Mouse (Mus musculus) intestine, postnatal 0 days (tissue): Measurements from ENCODE around the gene Ptrhd1. TPM values are rescaled to one million over a fixed set of nuclear protein-coding genes. Genes with fewer than 3 reads are reported as not detected.

ENCODE experiments used
- ATAC-seq: fragments of 200-750 bp; cut with Nextera tagmentation; 2 replicates; pipeline ENCODE4 v1.8.0; 2017; ENCODE audit warnings: mild to moderate bottlenecking, moderate TSS enrichment, moderate library complexity
- H3K27ac ChIP-seq: fragments of 300-500 bp; sonication (generic); 2 replicates; pipeline ENCODE4 v1.5.1; 2014; ENCODE audit warnings: mild to moderate bottlenecking, low read depth, low read length, moderate library complexity
- H3K27me3 ChIP-seq: fragments of 300-500 bp; sonication (generic); replicated peaks from 2 replicates; pipeline ENCODE4 v1.6.1; 2014; ENCODE audit warnings: low read length, mixed read lengths; ENCODE audit not compliant: control insufficient read depth, insufficient read depth
- H3K36me3 ChIP-seq: fragments of 300-500 bp; sonication (generic); 2 replicates; pipeline ENCODE4 v1.6.1; 2014; ENCODE audit warnings: mild to moderate bottlenecking, moderate library complexity; ENCODE audit not compliant: control insufficient read depth, insufficient read depth
- H3K4me1 ChIP-seq: fragments of 300-500 bp; sonication (generic); replicated peaks from 2 replicates; pipeline ENCODE4 v1.6.1; 2014; ENCODE audit warnings: antibody characterized with exemption, low read length, mixed read lengths; ENCODE audit not compliant: control insufficient read depth, insufficient read depth
- H3K4me2 ChIP-seq: fragments of 300-500 bp; sonication (generic); replicated peaks from 2 replicates; pipeline ENCODE4 v1.6.1; 2014; ENCODE audit warnings: low read depth, mild to moderate bottlenecking, moderate library complexity
- H3K4me3 ChIP-seq: fragments of 300-500 bp; sonication (generic); 2 replicates; pipeline ENCODE4 v1.5.1; 2014; ENCODE audit warnings: low read depth, low read length
- H3K9ac ChIP-seq: fragments of 300-500 bp; sonication (generic); 2 replicates; pipeline ENCODE4 v1.6.1; 2014; ENCODE audit warnings: mild to moderate bottlenecking, low read depth, low read length
- H3K9me3 ChIP-seq: fragments of 300-500 bp; sonication (generic); 2 replicates; pipeline ENCODE4 v1.6.1; 2016; ENCODE audit warnings: mixed run types; ENCODE audit not compliant: control insufficient read depth
- CTCF ChIP-seq: sonication (generic); IDR thresholded peaks from 2 replicates; pipeline ENCODE4 v1.5.1; 2016; ENCODE audit warnings: low read depth, mild to moderate bottlenecking, control low read depth, antibody characterized with exemption, moderate library complexity
- WGBS: fragments of 180-500 bp; shearing (Covaris S2); extraction: QIAGEN DNeasy Blood & Tissue Kit; methylation state at CpG from one replicate; pipeline ENCODE4 v1.1.7; 2014; 5-methylcytosine and 5-hydroxymethylcytosine counted together
- polyA plus RNA-seq: library from polyadenylated mRNA; unstranded; fragments of >200 nt; fragmentation: Nextera tagmentation; extraction: Ambion mirVana; gene quantifications from 2 replicates; pipeline ENCODE4 v1.2.1, GENCODE M21; 2015

Gene Ptrhd1
- polyA plus RNA-seq: 4.7 and 4.9 TPM in 2 replicates

- no peaks in the 10 kb centered on the region for H3K9me3 ChIP-seq
- ATAC-seq: peak; percentile 99
- TF ChIP-seq CTCF: no peak
- H3K4me2 ChIP-seq: peak within 1 kb of the TSS; percentile 73
- H3K27ac ChIP-seq: peak within 1 kb of the TSS; percentile 83
- no peaks in the 10 kb centered on the region for H3K4me1 ChIP-seq
- H3K9ac ChIP-seq: peak within 1 kb of the TSS; percentile 50
- under 1% methylated on average over 50 of the region's 50 CpGs for WGBS
- H3K4me3 ChIP-seq: peak within 1 kb of the TSS; percentile 68
- H3K27me3 ChIP-seq: no peaks in the 10 kb centered on the region
- H3K36me3 ChIP-seq: peaks cover 35% of the 10 kb centered on the region
Observed at GRCm38 (mm10) chr12:4233572-4234508, at the start of gene Ptrhd1, which contains the start of gene Cenpo. TSS of gene Ptrhd1 (plus strand) at chr12:4234027. TSS of gene Cenpo (minus strand) at chr12:4234294.

DNA sequence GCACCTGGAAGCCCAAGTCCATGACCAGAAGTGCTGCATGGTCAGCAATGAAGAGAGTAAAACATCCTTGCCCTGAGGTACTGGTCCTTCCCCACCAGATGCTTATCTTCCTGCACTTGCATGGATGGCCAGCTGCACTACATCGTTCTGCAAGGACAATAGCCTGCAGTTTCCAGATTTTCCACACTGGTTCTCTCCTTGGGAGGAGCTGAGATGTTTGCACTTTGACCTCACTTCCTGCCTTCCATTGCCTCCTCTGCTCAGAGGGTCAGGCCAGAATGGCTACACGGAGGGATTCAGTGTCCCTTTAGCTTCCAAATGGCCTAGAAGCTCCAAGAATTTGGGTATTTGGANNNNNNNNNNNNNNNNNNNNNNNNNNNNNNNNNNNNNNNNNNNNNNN, 49.2 kb upstream of the Ptrhd1 start:
- no peak for ATAC-seq
- H3K9me3 ChIP-seq: no peaks in the 10 kb centered on the region
- 38% methylated on average over 2 of the region's 2 CpGs for WGBS

DNA sequence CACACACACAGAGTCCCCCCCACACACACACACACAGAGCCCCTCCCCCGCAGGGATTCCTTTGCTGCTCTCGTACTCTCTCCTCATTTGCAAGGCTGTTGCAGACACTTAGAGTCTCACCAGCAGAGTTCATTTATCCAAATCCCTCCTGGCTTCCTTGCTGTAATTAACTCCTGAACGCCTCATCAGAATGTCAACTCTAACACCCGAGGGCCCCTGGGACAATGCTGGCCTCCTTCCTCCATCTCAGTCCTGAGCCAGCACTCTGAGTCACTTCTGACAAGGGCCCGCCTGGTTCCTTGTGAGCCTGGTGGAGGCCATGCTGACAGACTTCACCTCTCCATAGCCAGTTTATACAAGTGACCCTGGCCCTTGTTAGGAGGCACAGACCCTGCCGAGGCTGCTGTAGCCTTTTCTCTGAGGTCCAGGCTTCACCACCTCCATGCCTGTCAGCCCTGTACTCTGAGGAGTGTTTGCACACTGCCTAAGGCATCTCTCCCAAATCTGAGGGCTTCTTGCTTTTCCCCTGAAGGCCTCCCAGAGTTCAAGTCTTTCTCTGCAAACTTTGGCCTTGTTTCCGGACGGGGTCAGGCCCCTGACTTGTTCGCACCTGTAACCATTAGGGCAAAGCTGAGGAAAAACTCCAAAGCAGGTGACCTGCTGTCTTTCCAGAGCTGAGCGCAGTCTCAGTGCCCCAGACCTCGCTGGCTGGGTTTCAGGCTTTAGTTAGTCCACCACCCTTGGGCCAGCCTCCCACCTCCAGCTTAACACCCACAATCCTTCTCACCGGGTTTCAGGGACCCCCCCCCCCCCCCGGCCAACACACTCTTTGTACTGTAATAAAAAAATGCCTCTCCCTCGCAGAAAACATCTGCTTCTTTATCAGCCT, 45.4 kb upstream of the Ptrhd1 start:
- H3K27me3 ChIP-seq: no peaks in the 10 kb centered on the region
- 0 out of 2 replicates have a peak overlapping the region, but pooled peaks have one; percentile 28 for H3K27ac ChIP-seq
- ATAC-seq: peak; percentile 73
- no peak overlapping the region for H3K9ac ChIP-seq
- TF ChIP-seq CTCF: no peak
- 26% methylated on average over 14 of the region's 14 CpGs for WGBS
- peaks cover 9% of the 10 kb centered on the region; the same call in 1 of the 2 replicates for H3K4me1 ChIP-seq
- no peak overlapping the region for H3K4me2 ChIP-seq
- H3K4me3 ChIP-seq: no peak overlapping the region
- H3K36me3 ChIP-seq: no peaks in the 10 kb centered on the region
- no peaks in the 10 kb centered on the region for H3K9me3 ChIP-seq

More for the DNA sequence above, 49.2 kb upstream of the Ptrhd1 start:
- H3K4me2 ChIP-seq: no peak overlapping the region
- H3K27ac ChIP-seq: no peak overlapping the region
- TF ChIP-seq CTCF: no peak
- H3K36me3 ChIP-seq: no peaks in the 10 kb centered on the region
- no peak overlapping the region for H3K9ac ChIP-seq
- peaks cover 9% of the 10 kb centered on the region; the same call in 1 of the 2 replicates for H3K4me1 ChIP-seq
- no peak overlapping the region for H3K4me3 ChIP-seq
- H3K27me3 ChIP-seq: no peaks in the 10 kb centered on the region

DNA sequence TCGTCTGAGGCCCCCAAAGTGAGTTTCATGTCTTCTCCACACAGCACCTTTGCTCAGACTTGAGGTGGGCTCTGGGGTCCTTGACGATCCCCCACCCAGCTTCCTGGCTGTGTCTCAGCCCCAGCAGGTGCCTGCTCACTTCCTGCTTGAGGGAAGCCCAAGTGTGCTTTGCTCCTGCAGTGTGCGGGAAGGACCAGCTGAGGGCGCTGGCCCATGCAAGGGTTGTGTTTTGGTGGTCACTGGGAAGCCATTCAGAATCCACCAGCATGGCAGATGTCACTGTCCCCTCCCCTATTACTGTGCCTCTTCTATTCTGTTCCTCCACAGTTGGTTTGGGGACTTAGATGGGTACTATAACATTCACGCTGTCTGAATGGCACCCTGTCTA, 44.8 kb upstream of the Ptrhd1 start:
- WGBS: 36% methylated on average over 5 of the region's 5 CpGs
- Histone ChIP-seq H3K27ac (no peak overlapping the region), H3K36me3 (no peaks in the 10 kb centered on the region; the same call in 1 of the 2 replicates), H3K4me1 (peaks cover 9% of the 10 kb centered on the region; the same call in 1 of the 2 replicates), H3K4me2 (no peak overlapping the region), H3K27me3 (no peaks in the 10 kb centered on the region), H3K9ac (no peak overlapping the region), H3K9me3 (no peaks in the 10 kb centered on the region), H3K4me3 (no peak overlapping the region)
- peak; percentile 34 for ATAC-seq
- peak; percentile 72 for TF ChIP-seq CTCF

- peak; percentile 15; the same call in 1 of the 2 replicates for TF ChIP-seq CTCF
- Histone ChIP-seq H3K9ac (no peak overlapping the region), H3K27me3 (no peaks in the 10 kb centered on the region), H3K36me3 (peaks cover 5% of the 10 kb centered on the region; the same call in 1 of the 2 replicates), H3K27ac (no peak overlapping the region), H3K4me3 (no peak overlapping the region), H3K4me1 (peaks cover 9% of the 10 kb centered on the region; the same call in 1 of the 2 replicates), H3K9me3 (no peaks in the 10 kb centered on the region), H3K4me2 (no peak overlapping the region)
- ATAC-seq: no peak
- WGBS: 65% methylated on average over 6 of the region's 6 CpGs
Observed at GRCm38 (mm10) chr12:4192514-4192913, 41.3 kb upstream of the Ptrhd1 start.
